ENCODE assay signal across 22 mouse cellular contexts in genomic region chr12:39648952-39649351, GRCm38 (mm10).
"Had no signal": no experiment of that assay in that cellular context is flagged by ENCODE, and none has a peak within 500 bp of the region (broad histone marks: within the 10 kb centered on the region; RNA-seq: fewer than 3 reads in every experiment).

No protein-coding gene starts in this region.

- H3K4me2 ChIP-seq: lung, embryonic 15.5 days; midbrain, embryonic 11.5 days; midbrain, embryonic 13.5 days; midbrain, embryonic 15.5 days; neural tube, embryonic 12.5 days; stomach, embryonic 15.5 days had no signal

- H3K4me1 ChIP-seq: lung, embryonic 15.5 days; megakaryocyte, embryonic 14.5 days; midbrain, embryonic 15.5 days; neural tube, embryonic 12.5 days; stomach, embryonic 15.5 days had no signal

- ATAC-seq: liver, postnatal 0 days; lung, postnatal 0 days; midbrain, embryonic 13.5 days; midbrain, embryonic 15.5 days had no signal

- H3K27me3 ChIP-seq: lung, embryonic 15.5 days; megakaryocyte, embryonic 14.5 days; midbrain, embryonic 13.5 days; midbrain, embryonic 15.5 days; neural tube, embryonic 12.5 days; stomach, embryonic 15.5 days had no signal

- H3K9ac ChIP-seq: liver, postnatal 0 days; lung, embryonic 15.5 days; midbrain, embryonic 13.5 days; midbrain, embryonic 15.5 days; neural tube, embryonic 12.5 days; stomach, embryonic 15.5 days had no signal

- H3K36me3 ChIP-seq: lung, embryonic 15.5 days; midbrain, embryonic 13.5 days; midbrain, embryonic 15.5 days; neural tube, embryonic 12.5 days; stomach, embryonic 15.5 days had no signal

- H3K27ac ChIP-seq: lung, embryonic 15.5 days; macrophage; midbrain, embryonic 13.5 days; midbrain, embryonic 15.5 days; neural tube, embryonic 12.5 days; stomach, embryonic 15.5 days; stomach, postnatal 0 days had no signal

- H3K4me3 ChIP-seq: lung, embryonic 15.5 days; megakaryocyte, embryonic 14.5 days; midbrain, embryonic 13.5 days; midbrain, embryonic 15.5 days; neural tube, embryonic 12.5 days; stomach, embryonic 15.5 days had no signal

- H3K9me3 ChIP-seq: lung, embryonic 15.5 days; megakaryocyte, embryonic 14.5 days; midbrain, embryonic 13.5 days; midbrain, embryonic 15.5 days; neural tube, embryonic 12.5 days; stomach, embryonic 15.5 days had no signal

- DNase-seq: liver, postnatal 0 days; lung, adult 2 months; lung, postnatal 14 days; lung, postnatal 36 days; retina, postnatal 1 day; right cerebral cortex, adult 18-20 months; right cerebral cortex, postnatal 25 days; right cerebral cortex, postnatal 4 days; spleen, adult 18-20 months; thymus, adult 2 months; thymus, postnatal 25 days; thymus, postnatal 4 days had no signal
